Mouse (Mus musculus): ENCODE results near the gene Rmi2.

DNA sequence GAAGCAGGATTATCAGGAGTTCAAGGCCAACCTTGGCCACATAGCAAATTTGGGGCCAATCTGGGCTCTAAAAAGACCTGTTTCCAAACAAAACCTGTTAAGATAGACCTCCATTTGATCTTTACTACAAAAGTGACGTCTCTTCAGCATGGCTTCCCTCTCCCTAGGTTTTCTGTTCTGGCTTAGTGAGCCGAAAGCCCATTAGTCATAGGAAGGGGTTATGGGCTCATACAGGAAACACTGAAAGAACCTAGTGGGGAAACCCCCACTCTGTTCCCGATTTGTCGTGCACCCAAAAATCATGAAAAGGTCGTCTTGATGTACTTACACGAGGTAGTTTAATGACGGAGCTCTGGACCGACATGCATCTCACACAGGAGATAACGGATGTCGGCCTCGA, 102.6 kb downstream of the Rmi2 start:
- TF ChIP-seq POLR2A (IDR thresholded peaks at IDR 0.05; ENCODE audit: low read depth, low read length) (no peak), CTCF (IDR thresholded peaks at IDR 0.05; ENCODE audit: borderline replicate concordance, insufficient read depth, low read length) (no peak)
